In the genomic region with DNA sequence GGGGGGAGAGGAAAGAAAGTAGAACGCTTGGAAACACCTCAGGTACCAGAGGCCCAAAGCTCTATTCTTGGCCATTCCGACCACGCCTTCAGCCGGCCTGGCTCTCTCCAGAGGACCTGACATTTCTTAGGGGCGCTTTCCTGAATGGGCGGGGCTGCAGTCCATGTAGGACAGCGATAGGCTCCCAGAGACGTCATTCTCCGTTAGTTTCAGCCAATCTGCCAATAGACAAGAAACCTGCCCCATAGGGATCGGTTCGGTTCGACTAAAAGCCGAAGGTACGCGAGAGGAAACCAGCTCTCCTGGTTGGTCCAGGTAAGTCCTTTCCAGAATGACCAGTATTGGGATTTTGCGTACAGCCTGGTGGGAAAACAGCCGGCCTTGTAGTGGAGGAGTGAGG, we compare ENCODE assay signal across 8 mouse cellular contexts. TPM values are rescaled to one million over a fixed set of nuclear protein-coding genes. Genes with fewer than 3 reads are reported as not detected.
DNase-seq lines count a peak whose midpoint lies in the region; ATAC-seq and TF ChIP-seq lines count a peak whose summit lies in the region.

No protein-coding gene starts in this region.

- TF ChIP-seq CTCF in heart, postnatal 0 days (IDR thresholded peaks at IDR 0.05; ENCODE audit: low read depth), result no peak

- H3K9me3 ChIP-seq in forebrain, embryonic 12.5 days, result no peaks in the 10 kb centered on the region
- H3K9me3 ChIP-seq in heart, postnatal 0 days (replicated peaks; ENCODE audit: control insufficient read depth, low read length), result no peaks in the 10 kb centered on the region
- no peaks in the 10 kb centered on the region for H3K9me3 ChIP-seq in liver, embryonic 13.5 days (replicated peaks)
- no peaks in the 10 kb centered on the region for H3K9me3 ChIP-seq in neural tube, embryonic 14.5 days (ENCODE audit: control insufficient read depth, low read length)

- no peak overlapping the region; the same call in 1 of the 2 replicates for H3K9ac ChIP-seq in forebrain, embryonic 12.5 days
- H3K9ac ChIP-seq in heart, postnatal 0 days (replicated peaks; ENCODE audit: low read depth, low read length), result no peak overlapping the region; the same call in 1 of the 2 replicates
- 0 out of 2 replicates have a peak overlapping the region, but pooled peaks have one; percentile 39 for H3K9ac ChIP-seq in liver, embryonic 13.5 days
- H3K9ac ChIP-seq in neural tube, embryonic 14.5 days (replicated peaks; ENCODE audit: low read depth, low read length), result no peak overlapping the region

- DNase-seq in ES-CJ7 (ENCODE audit: low read depth, low spot score), result peak; percentile 91
- DNase-seq in c-Kit-positive CD71-positive TER-119-positive erythroid progenitor cells, embryonic 14.5 days (ENCODE audit: low spot score), result peak; percentile 70
- peak; percentile 69 for DNase-seq in heart, postnatal 0 days (ENCODE audit: low spot score)
- peak; percentile 89 to 91 for DNase-seq in kidney, postnatal 4 days
- DNase-seq in liver, embryonic 13.5 days, result peak; percentile 64
- peak; percentile 77 for DNase-seq in yolk sac, embryonic 10.5 days (ENCODE audit: low spot score)

- peaks cover 24% of the 10 kb centered on the region for H3K27me3 ChIP-seq in forebrain, embryonic 12.5 days
- no peaks in the 10 kb centered on the region; the same call in 1 of the 2 replicates for H3K27me3 ChIP-seq in heart, postnatal 0 days (ENCODE audit: control insufficient read depth, insufficient read depth, low read length)
- H3K27me3 ChIP-seq in liver, embryonic 13.5 days, result 0 out of 2 replicates have a peak, but pooled peaks cover 3% of the 10 kb centered on the region
- H3K27me3 ChIP-seq in neural tube, embryonic 14.5 days (ENCODE audit: control insufficient read depth, insufficient read depth, low read length), result no peaks in the 10 kb centered on the region

- TF ChIP-seq EP300 in heart, postnatal 0 days (IDR thresholded peaks at IDR 0.05; ENCODE audit: low read depth), result no peak

- peaks cover 18% of the 10 kb centered on the region for H3K4me1 ChIP-seq in forebrain, embryonic 12.5 days
- H3K4me1 ChIP-seq in heart, postnatal 0 days (ENCODE audit: control insufficient read depth, insufficient read depth), result peaks cover 14% of the 10 kb centered on the region; the same call in 1 of the 2 replicates
- H3K4me1 ChIP-seq in liver, embryonic 13.5 days (replicated peaks), result peaks cover 32% of the 10 kb centered on the region
- peaks cover 6% of the 10 kb centered on the region; the same call in 1 of the 2 replicates for H3K4me1 ChIP-seq in neural tube, embryonic 14.5 days (ENCODE audit: control insufficient read depth, insufficient read depth, low read length)

- no peak overlapping the region for H3K27ac ChIP-seq in forebrain, embryonic 12.5 days
- H3K27ac ChIP-seq in heart, postnatal 0 days (ENCODE audit: low read depth), result peak overlapping the region; percentile 26; the same call in 1 of the 2 replicates
- H3K27ac ChIP-seq in liver, embryonic 13.5 days, result no peak overlapping the region
- no peak overlapping the region for H3K27ac ChIP-seq in neural tube, embryonic 14.5 days (ENCODE audit: low read depth, low read length)

- 0 out of 2 replicates have a peak, but pooled peaks cover 4% of the 10 kb centered on the region for H3K36me3 ChIP-seq in forebrain, embryonic 12.5 days (replicated peaks)
- no peaks in the 10 kb centered on the region; the same call in 1 of the 2 replicates for H3K36me3 ChIP-seq in heart, postnatal 0 days (replicated peaks; ENCODE audit: control insufficient read depth, insufficient read depth, low read length)
- H3K36me3 ChIP-seq in liver, embryonic 13.5 days, result no peaks in the 10 kb centered on the region
- H3K36me3 ChIP-seq in neural tube, embryonic 14.5 days (ENCODE audit: control insufficient read depth, insufficient read depth, low read length), result 0 out of 2 replicates have a peak, but pooled peaks cover 2% of the 10 kb centered on the region

- ATAC-seq in forebrain, embryonic 12.5 days (ENCODE audit: low FRiP score), result peak; percentile 41; the same call in 1 of the 2 replicates
- ATAC-seq in heart, postnatal 0 days (ENCODE audit: insufficient read depth, low read depth), result peak; percentile 76
- ATAC-seq in liver, embryonic 13.5 days (ENCODE audit: low read depth), result peak; percentile 50; the same call in 1 of the 2 replicates
- ATAC-seq in neural tube, embryonic 14.5 days (ENCODE audit: low read depth), result peak; percentile 70

- H3K4me2 ChIP-seq in forebrain, embryonic 12.5 days, result peak overlapping the region; percentile 51
- H3K4me2 ChIP-seq in heart, postnatal 0 days (ENCODE audit: low read depth, low read length), result peak overlapping the region; percentile 55
- peak overlapping the region; percentile 52 for H3K4me2 ChIP-seq in liver, embryonic 13.5 days
- peak overlapping the region; percentile 47 for H3K4me2 ChIP-seq in neural tube, embryonic 14.5 days (ENCODE audit: low read depth, low read length)

- WGBS in forebrain, embryonic 12.5 days, result 5% methylated on average over 17 of the region's 17 CpGs
- 5% methylated on average over 17 of the region's 17 CpGs for WGBS in heart, postnatal 0 days
- 7% methylated on average over 17 of the region's 17 CpGs for WGBS in liver, embryonic 13.5 days (ENCODE audit: insufficient replicate concordance)
- 6% methylated on average over 17 of the region's 17 CpGs for WGBS in neural tube, embryonic 14.5 days

- H3K4me3 ChIP-seq in forebrain, embryonic 12.5 days (replicated peaks), result peak overlapping the region; percentile 27
- H3K4me3 ChIP-seq in heart, postnatal 0 days (ENCODE audit: low read depth, low read length), result peak overlapping the region; percentile 37
- peak overlapping the region; percentile 37 for H3K4me3 ChIP-seq in liver, embryonic 13.5 days (replicated peaks)
- H3K4me3 ChIP-seq in neural tube, embryonic 14.5 days (ENCODE audit: low read depth, low read length), result peak overlapping the region; percentile 32

RNA-seq across cellular contexts. Expression of a gene that starts 7.0 kb away (rescaled TPM):
- polyA plus RNA-seq in forebrain, embryonic 12.5 days (2016; fragmentation: Nextera tagmentation; extraction: Ambion mirVana), result not detected in 2 replicates
- not detected in 2 replicates for total RNA-seq in heart, postnatal 0 days (2014; rRNA removed; ENCODE audit: low replicate concordance)
- not detected in 2 replicates for polyA plus RNA-seq in heart, postnatal 0 days (2015; fragmentation: Nextera tagmentation; extraction: Ambion mirVana)
- 0.15 TPM in 1 of 2 replicates, not detected in the other for polyA plus RNA-seq in liver, embryonic 13.5 days (2015; fragmentation: Nextera tagmentation; extraction: Ambion mirVana)
- not detected in 2 replicates for polyA plus RNA-seq in neural tube, embryonic 14.5 days (2014; fragmentation: Nextera tagmentation; extraction: Ambion mirVana)

RNA-seq across cellular contexts. Expression of a gene that starts 22.0 kb away (rescaled TPM):
- 7.6 and 8.8 TPM in 2 replicates for polyA plus RNA-seq in forebrain, embryonic 12.5 days (2016; fragmentation: Nextera tagmentation; extraction: Ambion mirVana)
- total RNA-seq in heart, postnatal 0 days (2014; rRNA removed; ENCODE audit: low replicate concordance), result 23.5 and 31.1 TPM in 2 replicates
- polyA plus RNA-seq in heart, postnatal 0 days (2015; fragmentation: Nextera tagmentation; extraction: Ambion mirVana), result 19.3 and 21.5 TPM in 2 replicates
- 2.4 and 2.7 TPM in 2 replicates for polyA plus RNA-seq in liver, embryonic 13.5 days (2015; fragmentation: Nextera tagmentation; extraction: Ambion mirVana)
- 3.5 and 6.5 TPM in 2 replicates for polyA plus RNA-seq in neural tube, embryonic 14.5 days (2014; fragmentation: Nextera tagmentation; extraction: Ambion mirVana)

RNA-seq across cellular contexts. Expression of a gene that starts 36.1 kb away (rescaled TPM):
- 0.27 and 0.52 TPM in 2 replicates for polyA plus RNA-seq in forebrain, embryonic 12.5 days (2016; fragmentation: Nextera tagmentation; extraction: Ambion mirVana)
- total RNA-seq in heart, postnatal 0 days (2014; rRNA removed; ENCODE audit: low replicate concordance), result not detected in 2 replicates
- polyA plus RNA-seq in heart, postnatal 0 days (2015; fragmentation: Nextera tagmentation; extraction: Ambion mirVana), result 0.42 and 1.1 TPM in 2 replicates
- not detected in 2 replicates for polyA plus RNA-seq in liver, embryonic 13.5 days (2015; fragmentation: Nextera tagmentation; extraction: Ambion mirVana)
- polyA plus RNA-seq in neural tube, embryonic 14.5 days (2014; fragmentation: Nextera tagmentation; extraction: Ambion mirVana), result 0.49 and 0.66 TPM in 2 replicates

RNA-seq across cellular contexts. Expression of a gene that starts 59.6 kb away (rescaled TPM):
- 18.5 and 18.8 TPM in 2 replicates for polyA plus RNA-seq in forebrain, embryonic 12.5 days (2016; fragmentation: Nextera tagmentation; extraction: Ambion mirVana)
- 17.7 and 22.5 TPM in 2 replicates for total RNA-seq in heart, postnatal 0 days (2014; rRNA removed; ENCODE audit: low replicate concordance)
- 4.3 and 4.4 TPM in 2 replicates for polyA plus RNA-seq in heart, postnatal 0 days (2015; fragmentation: Nextera tagmentation; extraction: Ambion mirVana)
- 1.0 and 1.2 TPM in 2 replicates for polyA plus RNA-seq in liver, embryonic 13.5 days (2015; fragmentation: Nextera tagmentation; extraction: Ambion mirVana)
- 22.6 and 22.9 TPM in 2 replicates for polyA plus RNA-seq in neural tube, embryonic 14.5 days (2014; fragmentation: Nextera tagmentation; extraction: Ambion mirVana)
